Mouse (Mus musculus): Measurements from ENCODE around the gene 3110009E18Rik. TPM values are rescaled to one million over a fixed set of nuclear protein-coding genes. Genes with fewer than 3 reads are reported as not detected.

3110009E18Rik gene
- polyA plus RNA-seq, 2 experiments, result 3.5 to 10.4 TPM

DNA sequence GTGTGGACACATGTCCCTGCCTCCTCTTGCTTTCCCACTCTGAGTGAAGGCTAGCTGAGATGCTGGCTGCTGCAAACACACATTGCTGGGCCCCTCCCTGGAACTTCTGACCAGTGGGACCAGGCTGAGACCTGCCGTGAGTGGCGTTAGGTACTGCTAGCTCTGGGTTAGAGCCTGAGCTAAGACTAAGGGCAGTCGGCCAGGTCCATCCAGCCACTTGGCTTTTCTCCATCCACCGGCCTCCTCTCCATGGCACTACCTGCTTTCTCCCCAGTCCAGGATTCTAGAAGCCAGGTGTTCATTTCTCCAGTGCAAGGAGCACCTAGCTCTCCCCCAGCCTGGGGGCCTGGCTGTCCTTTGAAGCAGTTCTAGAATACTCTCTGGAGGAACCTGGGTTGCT, 46.1 kb upstream of the 3110009E18Rik start:
- Histone ChIP-seq H3K4me1 (replicated peaks; ENCODE audit: control insufficient read depth in 2 of 2, insufficient read depth in 2 of 2, low read length in 1 of 2) (peaks cover 0 to 6% of the 10 kb centered on the region in 2 experiments; a peak in 1 of 4 replicates), H3K9me3 (ENCODE audit: control insufficient read depth, low read length) (no peaks in the 10 kb centered on the region), H3K27ac (no peak overlapping the region), H3K9ac (replicated peaks) (no peak overlapping the region), H3K36me3 (replicated peaks; ENCODE audit: control insufficient read depth, insufficient read depth, low read depth) (no peaks in the 10 kb centered on the region), H3K4me2 (ENCODE audit: low read depth) (no peak overlapping the region), H3K27me3 (ENCODE audit: control insufficient read depth, insufficient read depth, low read length) (peaks cover 6% of the 10 kb centered on the region), H3K4me3 (ENCODE audit: insufficient read depth in 1 of 2, low read depth in 2 of 2, low read length in 2 of 2) (no peak overlapping the region)
- DNase-seq (ENCODE audit: low read depth in 3 of 3, low spot score in 3 of 3) (no peak), ATAC-seq (ENCODE audit: insufficient read depth) (no peak)
- TF ChIP-seq EP300 (IDR thresholded peaks at IDR 0.05; ENCODE audit: low read depth) (no peak), CTCF (IDR thresholded peaks at IDR 0.05; ENCODE audit: low read depth) (no peak)
- WGBS (ENCODE audit: insufficient replicate concordance), result 56% methylated on average over 4 of the region's 4 CpGs

- H3K4me1 ChIP-seq (replicated peaks; ENCODE audit: control insufficient read depth in 2 of 2, insufficient read depth in 2 of 2, low read length in 1 of 2), result peaks cover 0 to 6% of the 10 kb centered on the region in 2 experiments; a peak in 1 of 4 replicates
- no peak overlapping the region for H3K9ac ChIP-seq (replicated peaks)
- no peak overlapping the region for H3K4me2 ChIP-seq (ENCODE audit: low read depth)
- H3K4me3 ChIP-seq (ENCODE audit: insufficient read depth in 1 of 2, low read depth in 2 of 2, low read length in 2 of 2), result no peak overlapping the region
- H3K9me3 ChIP-seq (ENCODE audit: control insufficient read depth, low read length), result no peaks in the 10 kb centered on the region
- ATAC-seq (ENCODE audit: insufficient read depth) (no peak), DNase-seq (ENCODE audit: low read depth in 3 of 3, low spot score in 3 of 3) (no peak)
- H3K27ac ChIP-seq, result no peak overlapping the region
- TF ChIP-seq EP300 (IDR thresholded peaks at IDR 0.05; ENCODE audit: low read depth) (no peak), CTCF (IDR thresholded peaks at IDR 0.05; ENCODE audit: low read depth) (no peak)
- peaks cover 6% of the 10 kb centered on the region for H3K27me3 ChIP-seq (ENCODE audit: control insufficient read depth, insufficient read depth, low read length)
- WGBS (ENCODE audit: insufficient replicate concordance), result 18% methylated on average over 5 of the region's 5 CpGs
- no peaks in the 10 kb centered on the region for H3K36me3 ChIP-seq (replicated peaks; ENCODE audit: control insufficient read depth, insufficient read depth, low read depth)
Measured at GRCm38 (mm10) chr1:120075507-120075906, 45.5 kb upstream of the 3110009E18Rik start.

- no peaks in the 10 kb centered on the region for H3K36me3 ChIP-seq (replicated peaks; ENCODE audit: control insufficient read depth, insufficient read depth, low read depth)
- peaks cover 0 to 3% of the 10 kb centered on the region in 2 experiments; a peak in 1 of 4 replicates for H3K4me1 ChIP-seq (replicated peaks; ENCODE audit: control insufficient read depth in 2 of 2, insufficient read depth in 2 of 2, low read length in 1 of 2)
- WGBS (ENCODE audit: insufficient replicate concordance), result 31% methylated on average over 9 of the region's 9 CpGs
- no peak overlapping the region for H3K27ac ChIP-seq
- H3K9ac ChIP-seq (replicated peaks), result no peak overlapping the region
- DNase-seq (ENCODE audit: low read depth in 3 of 3, low spot score in 3 of 3) (no peak), ATAC-seq (ENCODE audit: insufficient read depth) (no peak)
- TF ChIP-seq CTCF (IDR thresholded peaks at IDR 0.05; ENCODE audit: low read depth), result no peak
- TF ChIP-seq EP300 (IDR thresholded peaks at IDR 0.05; ENCODE audit: low read depth), result no peak
- H3K27me3 ChIP-seq (ENCODE audit: control insufficient read depth, insufficient read depth, low read length), result peaks cover 6% of the 10 kb centered on the region
- H3K9me3 ChIP-seq (ENCODE audit: control insufficient read depth, low read length), result no peaks in the 10 kb centered on the region
- H3K4me3 ChIP-seq (ENCODE audit: insufficient read depth in 1 of 2, low read depth in 2 of 2, low read length in 2 of 2), result no peak overlapping the region
- H3K4me2 ChIP-seq (ENCODE audit: low read depth), result no peak overlapping the region
Measured at GRCm38 (mm10) chr1:120077746-120078410, 43.1 kb upstream of the 3110009E18Rik start.

- WGBS (ENCODE audit: insufficient replicate concordance), result 67% methylated on average over 1 of the region's 1 CpGs
- H3K36me3 ChIP-seq (replicated peaks; ENCODE audit: control insufficient read depth, insufficient read depth, low read depth), result no peaks in the 10 kb centered on the region
- no peaks in the 10 kb centered on the region; a peak in 1 of 4 replicates for H3K4me1 ChIP-seq (replicated peaks; ENCODE audit: control insufficient read depth in 2 of 2, insufficient read depth in 2 of 2, low read length in 1 of 2)
- H3K27me3 ChIP-seq (ENCODE audit: control insufficient read depth, insufficient read depth, low read length), result no peaks in the 10 kb centered on the region
- H3K9ac ChIP-seq (replicated peaks), result no peak overlapping the region
- H3K27ac ChIP-seq, result no peak overlapping the region
- ATAC-seq (ENCODE audit: insufficient read depth) (no peak), DNase-seq (ENCODE audit: low read depth in 3 of 3, low spot score in 3 of 3) (no peak)
- TF ChIP-seq EP300 (IDR thresholded peaks at IDR 0.05; ENCODE audit: low read depth) (no peak), CTCF (IDR thresholded peaks at IDR 0.05; ENCODE audit: low read depth) (no peak)
- H3K9me3 ChIP-seq (ENCODE audit: control insufficient read depth, low read length), result no peaks in the 10 kb centered on the region
- H3K4me2 ChIP-seq (ENCODE audit: low read depth), result no peak overlapping the region
- H3K4me3 ChIP-seq (ENCODE audit: insufficient read depth in 1 of 2, low read depth in 2 of 2, low read length in 2 of 2), result no peak overlapping the region
Measured at GRCm38 (mm10) chr1:120080632-120081031, 40.4 kb upstream of the 3110009E18Rik start.

DNA sequence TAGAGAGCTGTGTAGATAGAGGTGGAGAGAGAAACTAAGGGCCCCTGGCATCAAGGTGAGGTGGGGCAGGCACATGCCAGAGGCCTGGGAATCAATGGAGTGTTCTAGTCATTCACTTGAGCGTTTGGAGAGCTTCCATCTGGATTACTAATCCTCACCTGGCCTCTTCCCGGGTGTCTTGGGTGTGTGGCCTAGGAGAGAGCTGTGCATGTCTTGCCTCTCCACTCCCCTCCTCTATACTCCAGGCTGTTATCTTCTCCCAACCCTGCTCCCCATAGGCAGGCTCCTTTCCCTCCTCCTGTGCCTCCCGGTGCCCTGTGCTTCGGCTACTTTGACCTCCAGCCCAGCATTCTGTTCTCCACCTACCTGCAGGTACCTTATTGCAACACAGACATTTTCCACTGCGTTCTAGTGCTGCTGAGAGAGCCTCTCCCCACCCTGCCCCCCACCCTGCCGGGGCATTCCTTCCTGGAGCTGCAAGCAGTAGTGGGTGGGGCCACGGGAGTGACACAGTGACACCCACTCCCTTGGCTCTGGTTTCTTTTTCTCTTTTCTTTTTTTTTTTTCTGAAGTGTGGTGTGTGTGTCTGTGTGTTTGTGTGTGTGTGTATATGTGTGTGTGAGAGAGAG, 37.9 kb upstream of the 3110009E18Rik start:
- H3K4me2 ChIP-seq (ENCODE audit: low read depth), result no peak overlapping the region

More for the DNA sequence above, 37.9 kb upstream of the 3110009E18Rik start:
- Histone ChIP-seq H3K27ac (no peak overlapping the region), H3K4me1 (replicated peaks; ENCODE audit: control insufficient read depth in 2 of 2, insufficient read depth in 2 of 2, low read length in 1 of 2) (no peaks in the 10 kb centered on the region; a peak in 1 of 4 replicates), H3K36me3 (replicated peaks; ENCODE audit: control insufficient read depth, insufficient read depth, low read depth) (no peaks in the 10 kb centered on the region), H3K9ac (replicated peaks) (no peak overlapping the region), H3K9me3 (ENCODE audit: control insufficient read depth, low read length) (no peaks in the 10 kb centered on the region), H3K4me3 (ENCODE audit: insufficient read depth in 1 of 2, low read depth in 2 of 2, low read length in 2 of 2) (no peak overlapping the region), H3K27me3 (ENCODE audit: control insufficient read depth, insufficient read depth, low read length) (no peaks in the 10 kb centered on the region)
- 24% methylated on average over 7 of the region's 7 CpGs for WGBS (ENCODE audit: insufficient replicate concordance)
- TF ChIP-seq CTCF (IDR thresholded peaks at IDR 0.05; ENCODE audit: low read depth) (no peak), EP300 (IDR thresholded peaks at IDR 0.05; ENCODE audit: low read depth) (no peak)
- DNase-seq (ENCODE audit: low read depth in 3 of 3, low spot score in 3 of 3) (peak in 1 of 3 experiments; percentile 28), ATAC-seq (ENCODE audit: insufficient read depth) (peak; percentile 59; the same call in 1 of the 2 replicates)

Measured in liver, embryonic 14.5 days (tissue).